Mouse (Mus musculus) frontal cortex, adult (tissue): ENCODE measurements around the gene Tbc1d22a.
A peak's percentile ranks its signal among the peaks of the same experiment; 100 is the strongest.

ENCODE experiments used
- ATAC-seq: cut with Nextera tagmentation; 2 replicates; pipeline ENCODE4 v1.9.2; 2017; ENCODE audit warnings: mild to moderate bottlenecking, moderate library complexity, mixed read lengths; ENCODE audit not compliant: low TSS enrichment

Tbc1d22a gene

GRCm38 (mm10) chr15:86439015-86439796 lies 224.9 kb downstream of the Tbc1d22a start:
- ATAC-seq: no peak

- ATAC-seq: no peak
These were observed 230.0 kb downstream of the Tbc1d22a start for GRCm38 (mm10) chr15:86444271-86444670.

- ATAC-seq: no peak
These were observed 231.8 kb downstream of the Tbc1d22a start for GRCm38 (mm10) chr15:86446064-86446463.

- no peak for ATAC-seq
These were observed 233.0 kb downstream of the Tbc1d22a start for GRCm38 (mm10) chr15:86447251-86447650.

GRCm38 (mm10) chr15:86449236-86449635 lies 235.0 kb downstream of the Tbc1d22a start:
- no peak for ATAC-seq

- ATAC-seq: no peak
These were observed 235.5 kb downstream of the Tbc1d22a start for GRCm38 (mm10) chr15:86449794-86450193.

GRCm38 (mm10) chr15:86459413-86459812 lies 245.2 kb downstream of the Tbc1d22a start:
- no peak for ATAC-seq

- no peak for ATAC-seq
These were observed 248.4 kb downstream of the Tbc1d22a start for GRCm38 (mm10) chr15:86462636-86463035.

GRCm38 (mm10) chr15:86468082-86468481 lies 253.8 kb downstream of the Tbc1d22a start:
- no peak for ATAC-seq

- peak; percentile 85 for ATAC-seq
These were observed 256.9 kb downstream of the Tbc1d22a start for GRCm38 (mm10) chr15:86471136-86471535.

GRCm38 (mm10) chr15:86473473-86473872 lies 259.2 kb downstream of the Tbc1d22a start:
- ATAC-seq: no peak

GRCm38 (mm10) chr15:86474951-86475350 lies 260.7 kb downstream of the Tbc1d22a start:
- no peak for ATAC-seq

- peak; percentile 18; the same call in 1 of the 2 replicates for ATAC-seq
These were observed 262.2 kb downstream of the Tbc1d22a start for GRCm38 (mm10) chr15:86476483-86476882.

GRCm38 (mm10) chr15:86477032-86477431 lies 262.8 kb downstream of the Tbc1d22a start:
- peak; percentile 51; the same call in 1 of the 2 replicates for ATAC-seq

GRCm38 (mm10) chr15:86477471-86477992 lies 263.3 kb downstream of the Tbc1d22a start:
- no peak for ATAC-seq

GRCm38 (mm10) chr15:86478685-86479502 lies 264.6 kb downstream of the Tbc1d22a start:
- no peak for ATAC-seq

GRCm38 (mm10) chr15:86482362-86482761 lies 268.1 kb downstream of the Tbc1d22a start:
- ATAC-seq: no peak

- no peak for ATAC-seq
These were observed 271.6 kb downstream of the Tbc1d22a start for GRCm38 (mm10) chr15:86485815-86486214.

- ATAC-seq: peak; percentile 81
These were observed 273.1 kb downstream of the Tbc1d22a start for GRCm38 (mm10) chr15:86487359-86487758.

- ATAC-seq: no peak
These were observed 277.3 kb downstream of the Tbc1d22a start for GRCm38 (mm10) chr15:86491434-86492099.

- ATAC-seq: no peak
These were observed 278.4 kb downstream of the Tbc1d22a start for GRCm38 (mm10) chr15:86492636-86493035.

GRCm38 (mm10) chr15:86496209-86496608 lies 281.9 kb downstream of the Tbc1d22a start:
- ATAC-seq: no peak
